Mouse (Mus musculus): ENCODE measurements around the gene Utp15. TPM values are rescaled to one million over a fixed set of nuclear protein-coding genes. Genes with fewer than 3 reads are reported as not detected.

Utp15 gene
- total RNA-seq, 1 experiment from 2014 or later = 45.7 TPM

DNA sequence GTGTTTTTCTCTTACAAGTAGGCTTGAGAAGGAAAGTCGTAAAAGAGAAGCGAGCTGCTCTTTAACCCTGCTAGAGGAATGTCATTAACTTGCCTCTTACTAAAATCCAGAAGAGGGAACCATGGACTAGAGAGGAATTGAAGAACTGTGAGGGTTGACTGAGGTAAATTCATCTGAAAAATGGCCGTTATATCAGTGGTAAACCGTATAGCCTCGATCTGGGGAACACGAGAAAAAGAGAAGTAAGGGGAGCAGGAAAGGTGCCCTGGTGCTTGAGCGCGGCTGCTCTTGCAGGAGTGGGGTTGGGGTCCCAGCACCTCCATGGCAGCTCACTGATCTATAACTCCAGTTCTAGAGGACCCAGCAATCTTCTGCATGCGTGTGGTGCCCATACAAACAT, 11.2 kb upstream of the Utp15 start:
- ATAC-seq (replicated peaks in 1 of 2; ENCODE audit: insufficient read depth in 1 of 2, low FRiP score in 2 of 2, low TSS enrichment in 1 of 2, low read depth in 1 of 2, poor library complexity in 2 of 2, severe bottlenecking in 2 of 2) = no peak

GRCm38 (mm10) chr13:98264111-98264510, 1.3 kb upstream of the Utp15 start:
- no peak for ATAC-seq (replicated peaks in 1 of 2; ENCODE audit: insufficient read depth in 1 of 2, low FRiP score in 2 of 2, low TSS enrichment in 1 of 2, low read depth in 1 of 2, poor library complexity in 2 of 2, severe bottlenecking in 2 of 2)

DNA sequence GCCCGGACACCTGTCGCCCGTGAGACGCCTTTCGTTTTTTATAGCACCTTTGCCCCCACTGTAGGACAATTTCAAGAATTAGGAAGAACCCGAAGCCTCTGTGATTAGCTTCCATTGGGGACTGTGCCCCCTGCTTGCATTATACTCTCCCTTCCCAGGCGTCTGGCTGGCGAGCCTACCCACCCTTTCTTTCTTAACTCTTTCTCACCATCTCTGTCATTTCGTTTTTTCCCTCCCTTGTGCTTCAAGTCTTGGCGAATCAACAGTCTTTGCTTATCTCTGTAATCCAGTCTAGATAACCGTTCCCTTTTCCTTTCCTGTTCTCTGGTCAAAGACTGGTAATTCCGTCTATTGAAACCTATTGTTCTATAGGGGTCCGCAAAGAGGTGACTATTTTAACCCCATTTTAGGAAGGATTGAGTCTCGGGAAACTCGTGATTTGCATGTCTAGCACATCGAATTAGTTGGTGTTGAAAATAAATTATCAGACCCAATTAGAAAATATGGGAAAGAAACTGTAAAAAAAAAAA, 682 bp upstream of the Utp15 start:
- ATAC-seq (replicated peaks in 1 of 2; ENCODE audit: insufficient read depth in 1 of 2, low FRiP score in 2 of 2, low TSS enrichment in 1 of 2, low read depth in 1 of 2, poor library complexity in 2 of 2, severe bottlenecking in 2 of 2) = peak in 1 of 2 experiments; percentile 19; a peak in 2 of 4 replicates

DNA sequence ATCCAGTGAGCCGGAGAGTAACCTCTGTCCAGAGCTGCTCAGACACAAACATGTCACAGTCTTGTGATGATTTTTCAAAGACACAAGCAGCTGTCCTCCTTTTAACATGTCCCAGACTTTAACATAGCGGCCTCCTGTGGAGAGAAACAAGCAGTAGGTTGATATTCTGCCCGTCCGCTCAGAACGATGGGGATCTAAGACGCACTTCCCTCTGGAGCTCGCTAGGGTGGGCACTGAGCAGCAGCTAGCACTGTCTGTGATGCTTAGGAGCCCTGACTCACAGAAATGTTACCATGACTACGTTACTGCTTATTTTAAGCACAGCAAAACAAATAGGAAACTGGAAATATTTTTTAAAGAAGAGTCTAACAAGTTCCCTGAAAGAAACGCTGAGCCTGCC, 7.9 kb downstream of the Utp15 start:
- no peak for ATAC-seq (replicated peaks in 1 of 2; ENCODE audit: insufficient read depth in 1 of 2, low FRiP score in 2 of 2, low TSS enrichment in 1 of 2, low read depth in 1 of 2, poor library complexity in 2 of 2, severe bottlenecking in 2 of 2)

GRCm38 (mm10) chr13:98249594-98249993, 13.2 kb downstream of the Utp15 start:
- no peak for ATAC-seq (replicated peaks in 1 of 2; ENCODE audit: insufficient read depth in 1 of 2, low FRiP score in 2 of 2, low TSS enrichment in 1 of 2, low read depth in 1 of 2, poor library complexity in 2 of 2, severe bottlenecking in 2 of 2)

DNA sequence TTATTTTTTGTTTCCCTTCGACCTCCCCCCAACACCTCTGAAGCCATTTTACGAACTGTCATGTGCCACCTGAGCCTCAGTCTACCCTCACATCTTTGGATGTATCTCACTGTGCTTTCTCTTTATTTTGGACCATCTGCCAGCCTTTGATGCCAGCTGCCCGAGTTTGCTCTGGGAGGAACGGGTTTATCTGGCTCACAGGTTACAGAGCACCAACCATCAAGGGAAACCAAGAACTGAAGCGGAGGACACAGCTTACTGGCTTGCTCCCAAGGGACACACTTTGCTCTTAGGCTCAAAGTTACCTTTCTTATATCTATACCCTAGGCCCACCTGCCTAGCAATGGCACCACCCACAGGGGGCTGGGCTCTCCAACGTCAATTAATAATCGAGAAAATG, 17.5 kb downstream of the Utp15 start:
- no peak for ATAC-seq (replicated peaks in 1 of 2; ENCODE audit: insufficient read depth in 1 of 2, low FRiP score in 2 of 2, low TSS enrichment in 1 of 2, low read depth in 1 of 2, poor library complexity in 2 of 2, severe bottlenecking in 2 of 2)

DNA sequence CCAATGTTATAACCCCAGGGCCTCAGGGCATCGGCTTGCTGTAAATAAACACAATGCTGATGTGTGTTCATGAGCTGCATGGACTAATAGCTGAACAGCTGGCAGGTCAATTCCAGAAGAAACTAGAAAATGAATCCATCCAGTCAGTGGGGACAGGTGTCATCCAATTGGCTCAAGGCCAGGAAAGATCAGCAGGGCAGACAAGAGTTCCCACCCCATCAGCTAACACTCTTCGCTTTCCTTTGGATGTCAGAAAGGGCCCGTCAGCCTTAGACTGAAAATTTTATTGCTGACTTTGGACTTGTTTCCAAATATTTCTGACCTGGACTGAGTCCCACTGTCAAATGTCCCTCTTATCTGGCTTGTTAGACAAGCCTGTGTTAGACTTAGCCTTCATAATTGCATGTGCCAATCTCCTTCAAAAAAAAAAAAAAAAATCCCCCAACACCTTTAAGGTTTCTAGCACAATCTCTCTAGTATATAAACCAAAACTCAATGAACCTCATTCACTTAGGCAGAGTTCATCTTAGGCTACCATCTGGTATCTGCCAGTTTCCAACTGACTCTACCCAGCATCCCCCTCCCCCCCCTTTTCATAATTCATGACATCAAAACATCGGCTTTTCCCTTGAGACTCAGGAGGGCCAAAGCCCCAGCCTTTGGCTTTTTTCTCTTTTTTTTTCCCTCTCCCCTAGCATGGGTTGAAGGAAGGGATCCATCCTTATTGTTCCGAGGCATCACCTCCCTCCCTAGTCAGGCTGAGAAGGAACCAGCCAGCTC, 18.1 kb downstream of the Utp15 start:
- no peak for ATAC-seq (replicated peaks in 1 of 2; ENCODE audit: insufficient read depth in 1 of 2, low FRiP score in 2 of 2, low TSS enrichment in 1 of 2, low read depth in 1 of 2, poor library complexity in 2 of 2, severe bottlenecking in 2 of 2)

GRCm38 (mm10) chr13:98241531-98242282, 21.1 kb downstream of the Utp15 start:
- ATAC-seq (replicated peaks in 1 of 2; ENCODE audit: insufficient read depth in 1 of 2, low FRiP score in 2 of 2, low TSS enrichment in 1 of 2, low read depth in 1 of 2, poor library complexity in 2 of 2, severe bottlenecking in 2 of 2) = peak in 1 of 2 experiments; percentile 25; a peak in 1 of 4 replicates

DNA sequence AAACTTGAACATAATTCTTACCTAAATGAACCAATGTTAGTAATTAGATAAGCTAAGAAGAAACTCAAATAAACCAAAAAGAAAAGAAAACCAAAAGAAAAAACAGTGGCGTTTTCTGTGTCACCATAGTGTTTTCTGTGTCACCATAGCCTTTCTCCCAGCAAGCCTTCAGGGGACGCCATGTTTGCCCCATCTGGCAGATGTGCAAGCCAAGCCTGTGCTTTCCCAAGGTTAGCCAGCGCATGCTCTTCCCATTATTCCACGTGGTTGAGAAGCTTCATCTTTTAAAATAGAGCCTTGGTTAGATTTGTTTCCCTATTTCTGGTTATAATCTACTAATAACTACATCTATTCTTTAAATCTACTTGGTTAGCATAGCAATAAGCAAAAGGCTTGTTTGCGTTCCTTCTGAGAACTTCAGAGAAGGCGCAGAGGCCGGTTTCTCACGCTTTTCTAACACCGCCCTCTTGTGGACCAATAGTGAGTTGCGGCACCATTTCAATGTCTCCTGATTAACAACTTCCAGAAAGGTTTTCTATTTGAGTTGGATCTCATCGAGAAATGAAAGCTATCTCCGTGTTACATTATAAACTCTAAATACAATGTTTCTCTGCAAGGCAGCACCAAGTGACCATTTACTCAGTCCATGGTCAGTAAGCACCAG, 22.7 kb downstream of the Utp15 start:
- ATAC-seq (replicated peaks in 1 of 2; ENCODE audit: insufficient read depth in 1 of 2, low FRiP score in 2 of 2, low TSS enrichment in 1 of 2, low read depth in 1 of 2, poor library complexity in 2 of 2, severe bottlenecking in 2 of 2) = peak; percentile 67 to 71; a peak in 2 of 4 replicates

DNA sequence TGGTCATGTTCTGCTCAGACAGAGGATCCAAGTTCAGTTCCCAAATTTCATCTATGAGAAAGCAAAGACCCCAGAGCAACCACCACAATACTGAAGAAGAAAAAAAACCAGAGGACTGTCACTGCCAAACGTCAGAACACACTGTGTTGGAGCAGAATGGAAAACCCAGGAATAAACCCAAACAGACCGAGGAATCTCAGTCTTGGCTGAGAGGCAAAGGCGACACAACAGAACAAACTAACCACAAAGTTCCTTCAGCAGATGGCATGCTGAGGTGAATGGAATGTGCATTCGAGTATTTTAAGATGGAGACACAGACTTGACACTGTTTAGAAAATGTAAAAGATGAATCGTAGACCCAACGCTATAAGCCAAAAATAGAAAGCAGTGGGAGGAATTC, 27.4 kb downstream of the Utp15 start:
- no peak for ATAC-seq (replicated peaks in 1 of 2; ENCODE audit: insufficient read depth in 1 of 2, low FRiP score in 2 of 2, low TSS enrichment in 1 of 2, low read depth in 1 of 2, poor library complexity in 2 of 2, severe bottlenecking in 2 of 2)

DNA sequence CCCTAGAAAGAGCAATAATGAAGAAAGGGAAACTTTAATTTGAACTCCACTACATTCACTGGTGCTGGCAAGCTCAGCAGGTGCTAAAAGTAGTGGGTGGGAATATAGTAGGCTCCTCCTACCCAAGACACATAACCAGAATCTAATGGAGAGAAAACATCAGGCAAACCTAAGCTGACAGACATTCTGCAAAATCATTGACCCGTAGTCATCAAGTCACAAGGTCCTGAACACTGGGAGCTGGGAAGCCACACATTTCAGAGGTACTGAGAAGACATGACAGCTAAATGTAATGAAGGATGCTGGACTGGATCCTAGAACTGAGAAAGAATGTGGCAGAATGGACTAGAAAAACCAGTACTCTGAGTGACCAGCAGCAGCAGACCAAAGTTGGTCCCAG, 32.3 kb downstream of the Utp15 start:
- ATAC-seq (replicated peaks in 1 of 2; ENCODE audit: insufficient read depth in 1 of 2, low FRiP score in 2 of 2, low TSS enrichment in 1 of 2, low read depth in 1 of 2, poor library complexity in 2 of 2, severe bottlenecking in 2 of 2) = no peak

DNA sequence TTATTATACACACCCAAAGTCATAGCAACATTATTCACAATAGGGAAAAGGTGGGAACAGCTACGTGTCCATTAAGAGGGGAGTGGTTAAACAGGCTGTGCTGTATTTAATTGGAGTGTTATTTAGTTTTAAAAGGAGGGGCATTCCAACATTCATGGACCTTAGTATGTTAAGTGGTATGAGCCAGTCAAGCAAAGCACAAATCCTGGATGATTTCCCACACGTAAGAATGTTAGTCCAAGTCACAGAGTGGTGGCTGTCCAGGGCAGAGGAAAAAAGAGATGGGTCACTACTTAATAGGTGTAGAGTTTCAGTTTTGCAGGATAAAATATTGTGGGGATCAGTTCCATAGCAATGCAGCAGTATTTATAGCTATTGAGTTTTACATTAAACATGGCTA, 36.6 kb downstream of the Utp15 start:
- ATAC-seq (replicated peaks in 1 of 2; ENCODE audit: insufficient read depth in 1 of 2, low FRiP score in 2 of 2, low TSS enrichment in 1 of 2, low read depth in 1 of 2, poor library complexity in 2 of 2, severe bottlenecking in 2 of 2) = no peak

GRCm38 (mm10) chr13:98222848-98223247, 40.0 kb downstream of the Utp15 start:
- ATAC-seq (replicated peaks in 1 of 2; ENCODE audit: insufficient read depth in 1 of 2, low FRiP score in 2 of 2, low TSS enrichment in 1 of 2, low read depth in 1 of 2, poor library complexity in 2 of 2, severe bottlenecking in 2 of 2) = peak; percentile 74 to 83

GRCm38 (mm10) chr13:98210137-98210536, 52.7 kb downstream of the Utp15 start:
- ATAC-seq (replicated peaks in 1 of 2; ENCODE audit: insufficient read depth in 1 of 2, low FRiP score in 2 of 2, low TSS enrichment in 1 of 2, low read depth in 1 of 2, poor library complexity in 2 of 2, severe bottlenecking in 2 of 2) = no peak

DNA sequence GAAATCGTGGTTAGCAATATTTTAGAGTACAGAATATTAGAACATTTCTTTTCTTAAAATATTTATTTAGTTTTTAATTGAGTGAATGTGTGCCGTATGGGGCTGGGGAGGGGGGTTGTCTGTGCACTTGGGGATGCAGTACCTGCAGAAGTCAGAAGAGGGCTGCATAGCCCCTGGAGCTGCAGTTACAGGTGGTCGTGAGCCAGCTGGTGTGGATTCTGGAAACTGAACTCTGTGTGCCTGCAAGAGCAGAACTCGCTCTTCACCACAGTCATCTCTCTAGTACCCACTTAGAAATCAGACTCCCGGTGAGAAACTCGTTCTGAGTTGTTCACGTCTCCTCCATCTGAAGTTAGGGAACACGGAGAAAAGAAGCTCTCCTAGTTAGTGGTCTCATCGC, 54.0 kb downstream of the Utp15 start:
- peak in 1 of 2 experiments; percentile 58; a peak in 1 of 4 replicates for ATAC-seq (replicated peaks in 1 of 2; ENCODE audit: insufficient read depth in 1 of 2, low FRiP score in 2 of 2, low TSS enrichment in 1 of 2, low read depth in 1 of 2, poor library complexity in 2 of 2, severe bottlenecking in 2 of 2)

GRCm38 (mm10) chr13:98206546-98206870, 56.3 kb downstream of the Utp15 start:
- ATAC-seq (replicated peaks in 1 of 2; ENCODE audit: insufficient read depth in 1 of 2, low FRiP score in 2 of 2, low TSS enrichment in 1 of 2, low read depth in 1 of 2, poor library complexity in 2 of 2, severe bottlenecking in 2 of 2) = no peak

DNA sequence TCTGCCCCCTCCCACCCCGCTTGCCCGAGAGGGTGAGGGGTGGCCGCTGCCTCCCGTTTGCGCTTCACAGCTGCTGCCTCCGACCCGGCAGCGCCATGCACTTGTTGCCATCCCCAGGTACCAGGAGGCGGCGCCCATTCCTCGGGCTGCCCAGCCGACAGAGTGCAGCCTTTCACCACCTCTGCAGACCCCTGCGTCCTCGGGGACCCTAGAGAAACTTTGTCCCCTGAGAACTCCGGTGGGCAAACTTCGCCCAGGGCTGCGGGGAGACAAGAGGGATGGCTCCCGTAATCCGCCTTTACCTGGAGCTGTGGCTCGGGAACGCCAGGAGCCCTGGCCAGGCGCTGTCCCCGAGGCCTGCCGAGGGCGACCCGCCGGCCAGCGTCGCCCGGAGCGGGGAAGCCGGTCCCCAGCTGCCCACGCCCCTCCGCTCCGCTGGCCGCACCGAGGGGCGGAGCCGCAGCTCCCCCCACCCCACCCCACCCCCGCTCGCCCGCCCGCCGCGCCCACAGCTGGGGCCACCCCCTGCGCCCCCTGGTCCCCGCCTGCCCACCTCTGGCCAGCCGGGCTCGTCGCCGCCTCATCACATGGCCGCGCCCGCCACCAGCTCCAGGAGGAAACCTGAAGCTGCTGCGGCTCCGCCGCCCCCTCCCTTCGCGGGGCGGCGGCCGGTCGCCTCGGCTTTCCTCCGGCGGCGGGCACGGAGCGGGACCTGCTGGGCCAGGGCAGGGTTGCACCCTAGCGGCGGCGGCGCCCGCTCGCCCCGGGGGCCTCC, 56.9 kb downstream of the Utp15 start, which contains the start of gene Arhgef28:
Gene Arhgef28 (minus strand): TSS at position 669 of the 775 bp plus-strand sequence.
- ATAC-seq (replicated peaks in 1 of 2; ENCODE audit: insufficient read depth in 1 of 2, low FRiP score in 2 of 2, low TSS enrichment in 1 of 2, low read depth in 1 of 2, poor library complexity in 2 of 2, severe bottlenecking in 2 of 2) = peak; percentile 77 to 84
